Mouse (Mus musculus): ENCODE measurements around the gene Zfp296. TPM values are rescaled to one million over a fixed set of nuclear protein-coding genes. Genes with fewer than 3 reads are reported as not detected.

Zfp296 gene
- total RNA-seq (2023), result 10 to 100 TPM; 14.4 to 17.4 TPM

GRCm38 (mm10) chr7:19577141-19577852 is at the start of gene Zfp296, which contains the start of gene Gemin7:
Gene Zfp296, plus strand, starts transcription at chr7:19577287.
Gene Gemin7, minus strand, starts transcription at chr7:19577595.

GRCm38 (mm10) chr7:19562643-19563410 is 14.3 kb upstream of the Zfp296 start, which contains the start of gene Ppp1r37:
Gene Ppp1r37, minus strand, starts transcription at chr7:19563076.

GRCm38 (mm10) chr7:19603849-19604605 is 26.9 kb downstream of the Zfp296 start, which contains the start of gene Clasrp:
Gene Clasrp, minus strand, starts transcription at chr7:19604486.

GRCm38 (mm10) chr7:19629361-19629734 is 52.3 kb downstream of the Zfp296 start, which contains the start of gene Relb:
Gene Relb, minus strand, starts transcription at chr7:19629438.

Other genes with a start within 250 kb of the Zfp296 start
- gene Ercc1, start 232.5 kb upstream of the Zfp296 start, total RNA-seq (2023), result 10 to 100 TPM; 64.3 to 66.3 TPM
- gene Cd3eap, start 217.8 kb upstream of the Zfp296 start, total RNA-seq (2023), result 10 to 100 TPM in 1 of 2 experiments, 1 to 10 TPM in 1; 6.7 to 10.7 TPM
- gene Ppp1r13l, start 217.5 kb upstream of the Zfp296 start, total RNA-seq (2023), result 1 to 10 TPM; 1.4 to 1.9 TPM
- gene Ercc2, start 195.3 kb upstream of the Zfp296 start, total RNA-seq (2023), result 10 to 100 TPM; 57.0 to 80.3 TPM
- 1 to 10 TPM; 1.9 to 2.2 TPM for gene Klc3, start 173.2 kb upstream of the Zfp296 start, total RNA-seq (2023)
- under 1 TPM; 0.44 TPM for gene Ckm, start 172.5 kb upstream of the Zfp296 start, total RNA-seq (2023)
- gene Mark4, start 118.5 kb upstream of the Zfp296 start, total RNA-seq (2023), result 10 to 100 TPM; 29.5 to 30.7 TPM
- not detected for gene Exoc3l2, start 114.0 kb upstream of the Zfp296 start, total RNA-seq (2023)
- gene Bloc1s3, start 68.9 kb upstream of the Zfp296 start, total RNA-seq (2023), result 1 to 10 TPM; 5.8 to 6.5 TPM
- gene Trappc6a, start 68.9 kb upstream of the Zfp296 start, total RNA-seq (2023), result 10 to 100 TPM; 30.2 to 34.6 TPM
- under 1 TPM; 0.55 to 0.62 TPM for gene Nkpd1, start 59.4 kb upstream of the Zfp296 start, total RNA-seq (2023)
- gene Ppp1r37, start 14.2 kb upstream of the Zfp296 start, total RNA-seq (2023), result 10 to 100 TPM; 58.2 to 64.2 TPM
- gene Gemin7, start 308 bp downstream of the Zfp296 start, total RNA-seq (2023), result 10 to 100 TPM; 88.5 to 93.3 TPM
- gene Clasrp, start 27.2 kb downstream of the Zfp296 start, total RNA-seq (2023), result 100 to 1,000 TPM; 111 to 118 TPM
- 100 to 1,000 TPM in 1 of 2 experiments, 10 to 100 TPM in 1; 94.7 to 102 TPM for gene Relb, start 52.2 kb downstream of the Zfp296 start, total RNA-seq (2023)
- gene Clptm1, start 87.7 kb downstream of the Zfp296 start, total RNA-seq (2023), result 10 to 100 TPM; 80.3 to 90.7 TPM
- gene Apoc2, start 100.7 kb downstream of the Zfp296 start, total RNA-seq (2023), result not detected
- gene Gm44805, start 104.1 kb downstream of the Zfp296 start, total RNA-seq (2023), result not detected
- gene Apoc4, start 104.2 kb downstream of the Zfp296 start, total RNA-seq (2023), result not detected
- not detected for gene Apoc1, start 115.4 kb downstream of the Zfp296 start, total RNA-seq (2023)
- gene Apoe, start 121.9 kb downstream of the Zfp296 start, total RNA-seq (2023), result 10 to 100 TPM; 81.0 to 81.5 TPM
- 10 to 100 TPM; 55.4 to 63.8 TPM for gene Tomm40, start 138.2 kb downstream of the Zfp296 start, total RNA-seq (2023)
- not detected for gene Nectin2, start 173.2 kb downstream of the Zfp296 start, total RNA-seq (2023)
- gene Bcam, start 193.7 kb downstream of the Zfp296 start, total RNA-seq (2023), result not detected
- 1 to 10 TPM in 1 of 2 experiments, not detected in 1; 1.8 TPM for gene Cblc, start 219.5 kb downstream of the Zfp296 start, total RNA-seq (2023)
- 10 to 100 TPM; 64.0 to 80.4 TPM for gene Bcl3, start 245.5 kb downstream of the Zfp296 start, total RNA-seq (2023)